Comparison of ENCODE assay signal across 21 mouse cellular contexts in the genomic region with DNA sequence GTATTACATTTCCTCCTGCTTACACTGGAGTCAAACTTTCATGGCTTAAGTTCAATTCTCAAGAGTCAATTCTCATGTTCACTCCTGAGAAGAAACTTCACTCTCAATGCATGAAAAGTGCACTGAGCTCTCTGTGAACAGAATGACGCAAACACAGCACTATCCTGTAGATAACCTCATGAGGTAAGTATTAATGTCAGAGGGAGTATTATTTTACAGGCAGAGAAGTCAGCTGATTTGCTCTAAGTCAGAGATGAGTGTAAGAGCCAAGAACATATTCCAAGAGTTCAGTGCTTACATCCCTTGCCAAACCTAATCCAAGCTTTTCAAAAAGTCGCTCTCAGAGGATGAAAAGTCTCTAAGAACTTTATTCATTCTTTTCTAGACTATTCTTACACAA.
A peak's percentile ranks its signal among the peaks of the same experiment; 100 is the strongest.
DNase-seq lines count a peak whose midpoint lies in the region; ATAC-seq and TF ChIP-seq lines count a peak whose summit lies in the region.
"Had no signal": no experiment of that assay in that cellular context is flagged by ENCODE, and none has a peak within 500 bp of the region (broad histone marks: within the 10 kb centered on the region; RNA-seq: fewer than 3 reads in every experiment).

No protein-coding gene starts in this region.

- WGBS in heart, embryonic 14.5 days, result 64% methylated on average over 2 of the region's 2 CpGs
- 52% methylated on average over 2 of the region's 2 CpGs for whole genome bisulfite sequencing in limb, embryonic 15.5 days

- H3K27me3 ChIP-seq in heart, embryonic 14.5 days (ENCODE audit: control insufficient read depth, insufficient read depth, low read length), result no peaks in the 10 kb centered on the region
- H3K27me3 ChIP-seq in limb, embryonic 15.5 days, result no peaks in the 10 kb centered on the region
- H3K27me3 ChIP-seq: CH12.LX; megakaryocyte, embryonic 14.5 days had no signal

- no peak overlapping the region for H3K4me2 ChIP-seq in heart, embryonic 14.5 days (ENCODE audit: low read length)
- no peak overlapping the region for H3K4me2 ChIP-seq in limb, embryonic 15.5 days

- no peak overlapping the region for H3K9ac ChIP-seq in heart, embryonic 14.5 days (ENCODE audit: low read length)
- H3K9ac ChIP-seq in limb, embryonic 15.5 days, result no peak overlapping the region
- H3K9ac ChIP-seq: liver, postnatal 0 days had no signal

- no peak for TF ChIP-seq CTCF in gastrocnemius, adult 2 months (IDR thresholded peaks at IDR 0.05)

- H3K9me3 ChIP-seq in heart, embryonic 14.5 days (ENCODE audit: control insufficient read depth, low read length), result peaks cover 5% of the 10 kb centered on the region
- no peaks in the 10 kb centered on the region; the same call in 1 of the 2 replicates for H3K9me3 ChIP-seq in limb, embryonic 15.5 days
- H3K9me3 ChIP-seq: hindbrain, embryonic 10.5 days had no signal

- peaks cover 4 to 19% of the 10 kb centered on the region in 2 experiments for H3K4me1 ChIP-seq in heart, embryonic 14.5 days (ENCODE audit: control insufficient read depth in 2 of 2, insufficient read depth in 2 of 2, low read length in 2 of 2)
- H3K4me1 ChIP-seq in limb, embryonic 15.5 days, result peaks cover 5% of the 10 kb centered on the region; the same call in 1 of the 2 replicates

- intact Hi-C loops in gastrocnemius, adult 2 months (cut with DNase I), result loop anchor here (10.0 kb wide), 1 partner anchor 124 kb away; a partner anchor contains a TSS

- ATAC-seq in heart, embryonic 14.5 days (ENCODE audit: insufficient number of reproducible peaks, insufficient read depth, low FRiP score, low read depth), result 0 out of 2 replicates have a peak, but pooled peaks have one; percentile 39
- peak; percentile 90 for ATAC-seq in limb, embryonic 15.5 days (ENCODE audit: insufficient number of reproducible peaks, low FRiP score, low TSS enrichment, low read depth)
- ATAC-seq: forebrain, embryonic 16.5 days; hindbrain, postnatal 0 days; liver, postnatal 0 days had no signal

- peak overlapping the region; percentile 81 for H3K27ac ChIP-seq in gastrocnemius, adult 2 months
- H3K27ac ChIP-seq in heart, embryonic 14.5 days (replicated peaks in 1 of 2; ENCODE audit: control insufficient read depth in 1 of 2, insufficient read depth in 1 of 2, low read depth in 2 of 2, low read length in 2 of 2), result peak overlapping the region in 1 of 2 experiments; percentile 20; a peak in 1 of 4 replicates
- 0 out of 2 replicates have a peak overlapping the region, but pooled peaks have one; percentile 5 for H3K27ac ChIP-seq in limb, embryonic 15.5 days
- H3K27ac ChIP-seq: hindbrain, embryonic 10.5 days; hindbrain, postnatal 0 days; kidney, postnatal 0 days had no signal

- no peak overlapping the region for H3K4me3 ChIP-seq in gastrocnemius, adult 2 months
- H3K4me3 ChIP-seq in heart, embryonic 14.5 days (ENCODE audit: control insufficient read depth in 1 of 2, insufficient read depth in 1 of 2, low read depth in 1 of 2, low read length in 2 of 2), result no peak overlapping the region
- H3K4me3 ChIP-seq in limb, embryonic 15.5 days, result no peak overlapping the region
- H3K4me3 ChIP-seq: hindbrain, embryonic 10.5 days; megakaryocyte, embryonic 14.5 days had no signal

- no peaks in the 10 kb centered on the region for H3K36me3 ChIP-seq in heart, embryonic 14.5 days (ENCODE audit: control insufficient read depth, insufficient read depth, low read length)
- H3K36me3 ChIP-seq in limb, embryonic 15.5 days, result no peaks in the 10 kb centered on the region
- H3K36me3 ChIP-seq: hindbrain, embryonic 10.5 days had no signal

- no peak for DNase-seq in gastrocnemius, adult 2 months
- no peak for DNase-seq in gastrocnemius, postnatal 25 days
- DNase-seq in heart, postnatal 4 days, result no peak
- peak; percentile 40 for DNase-seq in adipocyte (ENCODE audit: low spot score)
- DNase-seq in natural killer cell, adult 2 months (ENCODE audit: low spot score in 2 of 2), result no peak
- DNase-seq in thymus, postnatal 0 days (ENCODE audit: low spot score), result no peak
- DNase-seq: cerebellum, adult 8-10 months; kidney, adult 18-20 months; liver, postnatal 0 days; lung, postnatal 14 days; midbrain, embryonic 14.5 days; spleen, adult 18-20 months; thymus, postnatal 14 days had no signal
